In genomic region chr7:142510021-142510777, GRCm38 (mm10) we compare ENCODE assay signal across 8 mouse cellular contexts. TPM values are rescaled to one million over a fixed set of nuclear protein-coding genes. Genes with fewer than 3 reads are reported as not detected.
DNase-seq lines count a peak whose midpoint lies in the region; ATAC-seq and TF ChIP-seq lines count a peak whose summit lies in the region.

No protein-coding gene starts in this region.

- H3K36me3 ChIP-seq in lung, postnatal 0 days (ENCODE audit: insufficient read depth, low read length): no peaks in the 10 kb centered on the region

- H3K27ac ChIP-seq in lung, postnatal 0 days (ENCODE audit: low read length): peak overlapping the region; percentile 6

- 18% methylated on average over 12 of the region's 12 CpGs for WGBS in lung, postnatal 0 days

- H3K27me3 ChIP-seq in lung, postnatal 0 days (replicated peaks; ENCODE audit: insufficient read depth, low read length): no peaks in the 10 kb centered on the region

- no peaks in the 10 kb centered on the region for H3K9me3 ChIP-seq in lung, postnatal 0 days (ENCODE audit: low read length)

- TF ChIP-seq EP300 in lung, postnatal 0 days (IDR thresholded peaks at IDR 0.05): no peak

- H3K4me3 ChIP-seq in lung, postnatal 0 days (ENCODE audit: low read depth, low read length): no peak overlapping the region

- H3K4me2 ChIP-seq in lung, postnatal 0 days (replicated peaks; ENCODE audit: low read depth, low read length): no peak overlapping the region

- H3K9ac ChIP-seq in lung, postnatal 0 days (replicated peaks; ENCODE audit: low read depth): no peak overlapping the region

- no peaks in the 10 kb centered on the region for H3K4me1 ChIP-seq in lung, postnatal 0 days (ENCODE audit: insufficient read depth, low read depth, low read length)

- DNase-seq in gastrocnemius, postnatal 14 days: peak; percentile 59
- no peak for DNase-seq in gastrocnemius, adult 8-10 months (ENCODE audit: low spot score in 2 of 2)
- DNase-seq in lung, postnatal 0 days (ENCODE audit: low spot score): peak; percentile 62
- DNase-seq in lung, adult 18-20 months: no peak
- peak; percentile 27 for DNase-seq in lung, postnatal 14 days
- DNase-seq in yolk sac, embryonic 10.5 days (ENCODE audit: low spot score): peak; percentile 44
- DNase-seq in adrenal gland, postnatal 4 days (ENCODE audit: low spot score in 2 of 2): no peak
- no peak for DNase-seq in T-cell, adult 2 months (ENCODE audit: low spot score)

- no peak for TF ChIP-seq CTCF in lung, postnatal 0 days (IDR thresholded peaks at IDR 0.05)

- intact Hi-C loops in gastrocnemius, postnatal 14 days (cut with DNase I; ENCODE audit: low total_unique reads): no loop called here

- peak; percentile 68 for ATAC-seq in lung, postnatal 0 days

RNA-seq across cellular contexts. Expression of gene Tnnt3, which starts 11.6 kb away (rescaled TPM):
- over 10,000 TPM; 22,199 to 23,470 TPM for total RNA-seq in gastrocnemius, postnatal 14 days (2021)
- total RNA-seq in gastrocnemius, adult 8-10 months (2022): over 10,000 TPM; 31,851 to 38,724 (median 35,835) TPM
- 1.5 and 2.2 TPM in 2 replicates for polyA plus RNA-seq in lung, postnatal 0 days (2015; fragmentation: Nextera tagmentation; extraction: Ambion mirVana)
- total RNA-seq in adrenal gland, postnatal 4 days (2021): 100 to 1,000 TPM; 118 to 299 TPM

RNA-seq across cellular contexts. Expression of gene Mrpl23, which starts 22.3 kb away (rescaled TPM):
- total RNA-seq in gastrocnemius, postnatal 14 days (2021): 1 to 10 TPM; 5.0 to 5.2 TPM
- total RNA-seq in gastrocnemius, adult 8-10 months (2022): 1 to 10 TPM; 1.0 to 5.1 (median 3.1) TPM
- polyA plus RNA-seq in lung, postnatal 0 days (2015; fragmentation: Nextera tagmentation; extraction: Ambion mirVana): 15.2 and 15.7 TPM in 2 replicates
- total RNA-seq in adrenal gland, postnatal 4 days (2021): 1 to 10 TPM; 8.2 to 9.5 TPM

RNA-seq across cellular contexts. Expression of gene Lsp1, which starts 49.6 kb away (rescaled TPM):
- total RNA-seq in gastrocnemius, postnatal 14 days (2021): 10 to 100 TPM; 22.2 to 35.0 TPM
- 10 to 100 TPM; 22.8 to 39.1 (median 34.1) TPM for total RNA-seq in gastrocnemius, adult 8-10 months (2022)
- polyA plus RNA-seq in lung, postnatal 0 days (2015; fragmentation: Nextera tagmentation; extraction: Ambion mirVana): 90.8 and 92.3 TPM in 2 replicates
- total RNA-seq in adrenal gland, postnatal 4 days (2021): 10 to 100 TPM; 25.1 to 43.0 TPM

Comparison
In these comparisons a context has a peak if more than half of its experiments do, and no peak if none do; other contexts are left out.
1. DNase-seq: peak in gastrocnemius, postnatal 14 days (single experiment), lung, postnatal 0 days (single experiment), lung, postnatal 14 days (single experiment) and yolk sac, embryonic 10.5 days (single experiment); none in gastrocnemius, adult 8-10 months (0 of 2), lung, adult 18-20 months (0 of 2), adrenal gland, postnatal 4 days (0 of 2) and T-cell, adult 2 months (single experiment).
2. RNA of gene Tnnt3, which starts 11.6 kb away (total RNA-seq): 31,851 to 38,724 TPM in gastrocnemius, adult 8-10 months and 22,199 to 23,470 TPM in gastrocnemius, postnatal 14 days; 118 to 299 TPM in adrenal gland, postnatal 4 days; every median in the first group is over 10 times any median in the second.